Mouse (Mus musculus) heart, postnatal 0 days (tissue): Measurements from ENCODE around the gene Cryge. TPM values are rescaled to one million over a fixed set of nuclear protein-coding genes. Genes with fewer than 3 reads are reported as not detected.

Experiments
- ATAC-seq: fragments of 200-750 bp; cut with Nextera tagmentation; 2 replicates; pipeline ENCODE4 v1.8.0; 2017; ENCODE audit warnings: low read depth, moderate number of reproducible peaks, moderate library complexity; ENCODE audit not compliant: insufficient read depth
- DNase-seq: peaks from one replicate; pipeline ENCODE4 v3.0.0-alpha.2; 2016; ENCODE audit warnings: low spot score
- H3K27ac ChIP-seq: fragments of 300-500 bp; sonication (generic); 2 replicates; pipeline ENCODE4 v1.5.1; 2014; ENCODE audit warnings: low read depth, mild to moderate bottlenecking
- H3K27me3 ChIP-seq: fragments of 300-500 bp; sonication (generic); 2 replicates; pipeline ENCODE4 v1.6.1; 2014; ENCODE audit warnings: low read length, mixed read lengths; ENCODE audit not compliant: control insufficient read depth, insufficient read depth
- H3K36me3 ChIP-seq: fragments of 300-500 bp; sonication (generic); replicated peaks from 2 replicates; pipeline ENCODE4 v1.6.1; 2014; ENCODE audit warnings: low read length, mixed read lengths; ENCODE audit not compliant: control insufficient read depth, insufficient read depth
- H3K4me1 ChIP-seq: fragments of 300-500 bp; sonication (generic); 2 replicates; pipeline ENCODE4 v1.6.1; 2014; ENCODE audit warnings: antibody characterized with exemption; ENCODE audit not compliant: control insufficient read depth, insufficient read depth
- H3K4me2 ChIP-seq: fragments of 300-500 bp; sonication (generic); 2 replicates; pipeline ENCODE4 v1.6.1; 2014; ENCODE audit warnings: low read depth, mild to moderate bottlenecking, low read length, moderate library complexity
- H3K4me3 ChIP-seq: fragments of 300-500 bp; sonication (generic); 2 replicates; pipeline ENCODE4 v1.5.1; 2014; ENCODE audit warnings: low read depth, low read length
- H3K9ac ChIP-seq: fragments of 300-500 bp; sonication (generic); replicated peaks from 2 replicates; pipeline ENCODE4 v1.6.1; 2014; ENCODE audit warnings: low read depth, low read length, mixed read lengths
- H3K9me3 ChIP-seq: fragments of 300-500 bp; sonication (generic); replicated peaks from 2 replicates; pipeline ENCODE4 v1.6.1; 2016; ENCODE audit warnings: low read length; ENCODE audit not compliant: control insufficient read depth
- CTCF ChIP-seq: IDR thresholded peaks from 2 replicates; pipeline ENCODE4 v1.5.1; 2016; ENCODE audit warnings: antibody characterized with exemption, control low read depth, low read depth
- EP300 ChIP-seq: IDR thresholded peaks from 2 replicates; pipeline ENCODE4 v1.6.1; 2016; ENCODE audit warnings: antibody characterized with exemption, low read depth
- WGBS: fragments of 180-500 bp; shearing (Covaris S2); extraction: QIAGEN DNeasy Blood & Tissue Kit; methylation state at CpG from one replicate; pipeline ENCODE4 v1.1.7; 2014; 5-methylcytosine and 5-hydroxymethylcytosine counted together
- polyA plus RNA-seq: library from polyadenylated mRNA; unstranded; fragments of >200 nt; fragmentation: Nextera tagmentation; extraction: Ambion mirVana; gene quantifications from 2 replicates; pipeline ENCODE4 v1.2.1, GENCODE M21; 2015
- total RNA-seq: library from RNA; depleted of rRNA; stranded (reverse); fragments of >200 nt; gene quantifications from 2 replicates; pipeline ENCODE4 v1.2.3, GENCODE M21; 2014; ENCODE audit warnings: low replicate concordance

Cryge gene
- total and polyA plus RNA-seq, 2 experiments from 2014 or later = not detected

GRCm38 (mm10) chr1:65051696-65052095 lies 747 bp upstream of the Cryge start:
- no peak overlapping the region for H3K4me2 ChIP-seq
- no peaks in the 10 kb centered on the region for H3K27me3 ChIP-seq
- no peaks in the 10 kb centered on the region for H3K4me1 ChIP-seq
- ATAC-seq (no peak), DNase-seq (no peak)
- no peak overlapping the region for H3K27ac ChIP-seq
- no peak overlapping the region for H3K4me3 ChIP-seq
- no peak overlapping the region for H3K9ac ChIP-seq
- 55% methylated on average over 7 of the region's 7 CpGs for WGBS
- H3K9me3 ChIP-seq = no peaks in the 10 kb centered on the region
- H3K36me3 ChIP-seq = no peaks in the 10 kb centered on the region
- TF ChIP-seq CTCF (no peak), EP300 (no peak)

GRCm38 (mm10) chr1:65048781-65049180 lies 2.2 kb downstream of the Cryge start:
- DNase-seq (no peak), ATAC-seq (no peak)
- Histone ChIP-seq H3K4me2 (no peak overlapping the region), H3K4me3 (no peak overlapping the region), H3K9me3 (no peaks in the 10 kb centered on the region), H3K9ac (no peak overlapping the region), H3K27me3 (no peaks in the 10 kb centered on the region), H3K36me3 (no peaks in the 10 kb centered on the region), H3K4me1 (no peaks in the 10 kb centered on the region), H3K27ac (no peak overlapping the region)
- no peak for TF ChIP-seq CTCF
- no peak for TF ChIP-seq EP300
- WGBS = 57% methylated on average over 12 of the region's 12 CpGs

- Histone ChIP-seq H3K4me3 (no peak overlapping the region), H3K9ac (no peak overlapping the region), H3K36me3 (no peaks in the 10 kb centered on the region), H3K27ac (no peak overlapping the region), H3K27me3 (no peaks in the 10 kb centered on the region), H3K4me2 (no peak overlapping the region), H3K9me3 (no peaks in the 10 kb centered on the region), H3K4me1 (no peaks in the 10 kb centered on the region)
- ATAC-seq (no peak), DNase-seq (peak; percentile 40)
- TF ChIP-seq CTCF (peak; percentile 70), EP300 (no peak)
- WGBS = 26% methylated on average over 8 of the region's 8 CpGs
Observed at GRCm38 (mm10) chr1:65046401-65047109, 4.4 kb downstream of the Cryge start.

GRCm38 (mm10) chr1:65043433-65043832 lies 7.5 kb downstream of the Cryge start:
- H3K9ac ChIP-seq = no peak overlapping the region
- H3K4me2 ChIP-seq = no peak overlapping the region
- no peaks in the 10 kb centered on the region for H3K27me3 ChIP-seq
- DNase-seq = no peak
- no peak for TF ChIP-seq CTCF
- TF ChIP-seq EP300 = no peak
- H3K27ac ChIP-seq = no peak overlapping the region
- H3K4me1 ChIP-seq = no peaks in the 10 kb centered on the region
- H3K4me3 ChIP-seq = no peak overlapping the region
- H3K9me3 ChIP-seq = no peaks in the 10 kb centered on the region
- no peak for ATAC-seq
- 88% methylated on average over 2 of the region's 2 CpGs for WGBS
- no peaks in the 10 kb centered on the region for H3K36me3 ChIP-seq

- Histone ChIP-seq H3K4me3 (no peak overlapping the region), H3K36me3 (no peaks in the 10 kb centered on the region), H3K9me3 (0 out of 2 replicates have a peak, but pooled peaks cover 3% of the 10 kb centered on the region), H3K4me2 (no peak overlapping the region), H3K9ac (no peak overlapping the region), H3K27ac (no peak overlapping the region), H3K4me1 (no peaks in the 10 kb centered on the region), H3K27me3 (no peaks in the 10 kb centered on the region)
- TF ChIP-seq CTCF (no peak), EP300 (no peak)
- ATAC-seq = no peak
- 93% methylated on average over 3 of the region's 3 CpGs for WGBS
- DNase-seq = no peak
Observed at GRCm38 (mm10) chr1:65041837-65042236, 9.1 kb downstream of the Cryge start.

GRCm38 (mm10) chr1:65040806-65041205 lies 10.1 kb downstream of the Cryge start:
- H3K9ac ChIP-seq = no peak overlapping the region
- ATAC-seq (no peak), DNase-seq (no peak)
- H3K9me3 ChIP-seq = 0 out of 2 replicates have a peak, but pooled peaks cover 3% of the 10 kb centered on the region
- no peak overlapping the region for H3K4me2 ChIP-seq
- no peaks in the 10 kb centered on the region for H3K36me3 ChIP-seq
- no peak for TF ChIP-seq EP300
- no peak for TF ChIP-seq CTCF
- 59% methylated on average over 6 of the region's 6 CpGs for WGBS
- H3K27me3 ChIP-seq = no peaks in the 10 kb centered on the region
- no peaks in the 10 kb centered on the region for H3K4me1 ChIP-seq
- no peak overlapping the region for H3K4me3 ChIP-seq
- no peak overlapping the region for H3K27ac ChIP-seq
